Mouse (Mus musculus) stomach, embryonic 16.5 days (tissue): Measurements from ENCODE around the gene Gm527. TPM values are rescaled to one million over a fixed set of nuclear protein-coding genes. Genes with fewer than 3 reads are reported as not detected.
A peak's percentile ranks its signal among the peaks of the same experiment; 100 is the strongest.

Experiments used
- ATAC-seq: fragments of 200-750 bp; cut with Nextera tagmentation; 2 replicates; pipeline ENCODE4 v1.8.0; 2017; ENCODE audit warnings: moderate number of reproducible peaks, moderate TSS enrichment; ENCODE audit not compliant: insufficient read depth, low FRiP score
- H3K27ac ChIP-seq: fragments of 300-500 bp; sonication (generic); 2 replicates; pipeline ENCODE4 v1.5.1; 2014; ENCODE audit warnings: low read length
- H3K27me3 ChIP-seq: fragments of 300-500 bp; sonication (generic); 2 replicates; pipeline ENCODE4 v1.6.1; 2014; ENCODE audit warnings: low read length, control low read depth, mixed read lengths; ENCODE audit not compliant: control insufficient read depth, insufficient read depth
- H3K36me3 ChIP-seq: fragments of 300-500 bp; sonication (generic); 2 replicates; pipeline ENCODE4 v1.6.1; 2014; ENCODE audit warnings: low read length; ENCODE audit not compliant: control insufficient read depth, insufficient read depth
- H3K4me1 ChIP-seq: fragments of 300-500 bp; sonication (generic); 2 replicates; pipeline ENCODE4 v1.6.1; 2014; ENCODE audit warnings: low read length, control low read depth, mixed read lengths; ENCODE audit not compliant: control insufficient read depth, insufficient read depth
- H3K4me2 ChIP-seq: fragments of 300-500 bp; sonication (generic); 2 replicates; pipeline ENCODE4 v1.6.1; 2014; ENCODE audit warnings: low read depth, low read length, mixed read lengths
- H3K4me3 ChIP-seq: fragments of 300-500 bp; sonication (generic); replicated peaks from 2 replicates; pipeline ENCODE4 v1.5.1; 2014; ENCODE audit warnings: mild to moderate bottlenecking, low read length
- H3K9ac ChIP-seq: fragments of 300-500 bp; sonication (generic); 2 replicates; pipeline ENCODE4 v1.6.1; 2014; ENCODE audit warnings: low read length
- H3K9me3 ChIP-seq: fragments of 300-500 bp; sonication (generic); replicated peaks from 2 replicates; pipeline ENCODE4 v1.6.1; 2016; ENCODE audit warnings: low read length, control low read depth; ENCODE audit not compliant: control insufficient read depth
- WGBS: fragments of 180-500 bp; shearing (Covaris S2); extraction: QIAGEN DNeasy Blood & Tissue Kit; methylation state at CpG from one replicate; pipeline ENCODE4 v1.1.7; 2014; 5-methylcytosine and 5-hydroxymethylcytosine counted together
- polyA plus RNA-seq: library from polyadenylated mRNA; unstranded; fragments of >200 nt; fragmentation: Nextera tagmentation; extraction: Ambion mirVana; gene quantifications from 2 replicates; pipeline ENCODE4 v1.2.1, GENCODE M21; 2015

Gene Gm527
- polyA plus RNA-seq, 1 experiment from 2014 or later = 0.93 TPM

DNA sequence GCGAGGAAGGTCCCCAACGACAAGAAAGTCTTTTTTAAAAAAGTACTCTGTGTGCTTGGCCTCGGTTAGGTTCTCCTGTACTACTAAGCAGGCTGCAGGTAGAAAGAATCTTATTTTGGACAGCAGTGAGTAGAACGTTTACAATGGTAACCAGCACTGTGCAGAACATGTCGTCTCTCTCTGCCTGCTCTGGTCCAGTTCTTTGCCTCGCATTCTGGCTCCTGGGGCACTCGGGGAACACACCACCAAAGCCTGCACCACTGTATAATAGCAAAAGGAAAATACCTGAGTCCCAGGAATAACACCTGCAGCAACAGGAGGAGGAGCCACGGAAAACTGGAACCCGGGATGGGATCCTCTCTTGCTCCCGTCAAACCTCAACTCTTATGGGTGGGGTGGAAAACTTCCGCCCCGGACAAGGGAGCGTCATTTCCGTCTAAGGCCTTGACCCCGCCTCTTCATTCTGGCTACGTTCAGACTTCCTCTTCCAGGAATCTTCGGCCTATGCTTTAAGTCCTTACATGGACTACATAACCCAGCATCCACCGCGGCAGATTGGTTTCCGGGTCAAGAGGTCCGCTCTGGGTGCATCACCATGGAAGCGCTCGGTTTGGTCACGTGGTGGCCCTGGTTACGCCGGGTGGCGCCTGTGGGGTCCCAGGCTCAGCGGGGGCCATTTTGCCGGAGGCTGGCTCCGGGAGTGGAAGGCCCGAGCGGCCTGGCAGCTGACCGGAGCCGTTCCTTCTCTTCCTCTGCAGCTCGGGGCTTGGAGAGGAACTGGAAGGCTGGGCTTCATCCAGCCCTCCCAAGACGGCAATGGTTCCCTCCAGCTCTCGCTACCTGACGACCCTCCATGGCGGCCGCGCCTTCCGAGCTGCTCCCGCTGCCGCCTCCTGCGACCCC lies 47.7 kb downstream of the Gm527 start, which contains the start of the genes Klhl28 and Togaram1:
TSS of gene Klhl28 (minus strand) at position 411 of the 903 bp plus-strand sequence.
TSS of gene Togaram1 (plus strand) at position 681 of the 903 bp plus-strand sequence.
- Histone ChIP-seq H3K36me3 (no peaks in the 10 kb centered on the region), H3K9ac (peak within 1 kb of the TSS; percentile 94), H3K27me3 (no peaks in the 10 kb centered on the region), H3K4me1 (peaks cover 17% of the 10 kb centered on the region), H3K27ac (peak within 1 kb of the TSS; percentile 93), H3K4me2 (peak within 1 kb of the TSS; percentile 99), H3K9me3 (no peaks in the 10 kb centered on the region), H3K4me3 (peak within 1 kb of the TSS; percentile 98)
- ATAC-seq = peak; percentile 99
- WGBS = under 1% methylated on average over 45 of the region's 45 CpGs

- 0 out of 2 replicates have a peak, but pooled peaks have one; percentile 2 for ATAC-seq
- peak overlapping the region; percentile 98 for H3K4me3 ChIP-seq
- H3K9me3 ChIP-seq = no peaks in the 10 kb centered on the region
Measured at GRCm38 (mm10) chr12:64966101-64966631, 48.5 kb downstream of the Gm527 start.

DNA sequence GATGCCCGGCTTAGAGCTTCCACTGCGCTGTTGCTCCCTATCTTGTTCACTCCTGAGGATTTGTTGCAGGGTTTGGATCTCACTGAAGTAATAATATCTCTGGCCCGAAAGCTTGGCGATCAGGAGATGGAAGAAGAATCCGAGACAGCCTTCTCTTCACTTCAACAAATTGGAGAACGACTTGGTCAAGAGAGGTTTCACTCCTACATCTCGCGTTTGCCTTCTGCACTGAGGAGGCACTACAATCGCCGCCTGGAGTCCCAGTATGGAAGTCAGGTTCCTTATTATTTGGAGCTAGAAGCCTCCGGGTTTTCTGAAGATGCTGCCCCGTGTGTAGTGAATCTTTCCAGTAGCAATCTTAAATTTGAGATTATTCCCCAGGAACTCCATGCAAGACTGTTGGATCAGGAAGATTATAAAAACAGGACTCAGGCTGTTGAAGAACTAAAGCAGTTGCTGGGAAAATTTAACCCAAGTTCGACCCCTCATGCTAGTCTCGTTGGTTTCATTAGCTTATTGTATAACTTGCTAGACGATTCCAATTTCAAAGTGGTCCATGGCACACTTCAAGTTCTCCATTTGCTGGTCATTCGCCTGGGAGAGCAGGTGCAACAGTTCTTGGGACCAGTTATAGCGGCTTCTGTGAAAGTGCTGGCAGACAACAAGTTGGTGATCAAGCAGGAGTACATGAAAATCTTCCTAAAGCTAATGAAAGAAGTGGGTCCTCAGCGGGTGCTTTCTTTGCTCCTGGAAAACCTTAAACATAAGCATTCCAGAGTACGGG lies 49.1 kb downstream of the Gm527 start:
- H3K36me3 ChIP-seq = no peaks in the 10 kb centered on the region
- peaks cover 27% of the 10 kb centered on the region for H3K4me1 ChIP-seq
- H3K27me3 ChIP-seq = no peaks in the 10 kb centered on the region
- peak overlapping the region; percentile 94 for H3K9ac ChIP-seq
- 2% methylated on average over 19 of the region's 19 CpGs for WGBS
- H3K4me2 ChIP-seq = peak overlapping the region; percentile 99
- H3K27ac ChIP-seq = peak overlapping the region; percentile 93
- H3K4me3 ChIP-seq = peak overlapping the region; percentile 98
- no peaks in the 10 kb centered on the region for H3K9me3 ChIP-seq
- ATAC-seq = no peak

More at GRCm38 (mm10) chr12:64966101-64966631, 48.5 kb downstream of the Gm527 start:
- Histone ChIP-seq H3K4me1 (peaks cover 24% of the 10 kb centered on the region), H3K9ac (peak overlapping the region; percentile 94), H3K36me3 (no peaks in the 10 kb centered on the region), H3K4me2 (peak overlapping the region; percentile 99), H3K27ac (peak overlapping the region; percentile 93), H3K27me3 (no peaks in the 10 kb centered on the region)
- WGBS = under 1% methylated on average over 44 of the region's 44 CpGs

- no peaks in the 10 kb centered on the region for H3K9me3 ChIP-seq
- H3K4me1 ChIP-seq = peaks cover 27% of the 10 kb centered on the region
- H3K4me3 ChIP-seq = peak overlapping the region; percentile 98
- peak overlapping the region; percentile 94 for H3K9ac ChIP-seq
- under 1% methylated on average over 9 of the region's 9 CpGs for WGBS
- H3K27ac ChIP-seq = no peak overlapping the region
- H3K27me3 ChIP-seq = no peaks in the 10 kb centered on the region
- H3K36me3 ChIP-seq = no peaks in the 10 kb centered on the region
- H3K4me2 ChIP-seq = peak overlapping the region; percentile 99
- ATAC-seq = no peak
Measured at GRCm38 (mm10) chr12:64967470-64967869, 49.8 kb downstream of the Gm527 start.

DNA sequence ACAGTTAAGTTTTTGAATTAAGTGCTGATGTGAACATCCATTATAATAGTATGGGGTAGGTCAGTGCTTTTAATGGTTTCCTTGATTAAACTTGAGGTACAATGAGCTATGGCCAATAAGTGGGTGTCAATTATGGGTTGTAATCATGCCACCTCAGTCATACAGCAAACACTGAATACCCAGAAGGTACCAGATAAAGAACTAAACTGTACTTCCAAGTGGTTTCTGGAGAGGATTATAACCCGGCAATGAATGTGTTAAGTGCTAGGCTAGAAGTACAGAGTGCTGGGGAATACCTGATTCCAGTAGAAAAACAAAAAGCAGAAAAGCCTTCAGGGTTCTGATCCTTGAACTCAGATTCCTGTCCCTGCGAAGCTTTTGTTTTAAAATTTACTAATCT lies 50.4 kb downstream of the Gm527 start:
- ATAC-seq = no peak
- H3K4me3 ChIP-seq = peak overlapping the region; percentile 98
- H3K4me2 ChIP-seq = peak overlapping the region; percentile 99
- H3K9me3 ChIP-seq = no peaks in the 10 kb centered on the region
- no peaks in the 10 kb centered on the region for H3K27me3 ChIP-seq
- peaks cover 27% of the 10 kb centered on the region for H3K4me1 ChIP-seq
- WGBS = 0% methylated on average over 2 of the region's 2 CpGs
- H3K36me3 ChIP-seq = no peaks in the 10 kb centered on the region
- no peak overlapping the region for H3K27ac ChIP-seq
- H3K9ac ChIP-seq = peak overlapping the region; percentile 65

- H3K4me2 ChIP-seq = 0 out of 2 replicates have a peak overlapping the region, but pooled peaks have one; percentile 5
- no peak for ATAC-seq
Measured at GRCm38 (mm10) chr12:64971399-64971798, 53.7 kb downstream of the Gm527 start.

GRCm38 (mm10) chr12:64972063-64972462 lies 54.4 kb downstream of the Gm527 start:
- WGBS = 55% methylated on average over 6 of the region's 6 CpGs
- Histone ChIP-seq H3K27ac (no peak overlapping the region), H3K27me3 (no peaks in the 10 kb centered on the region), H3K9me3 (no peaks in the 10 kb centered on the region), H3K4me3 (no peak overlapping the region), H3K4me1 (peaks cover 20% of the 10 kb centered on the region), H3K36me3 (no peaks in the 10 kb centered on the region), H3K4me2 (no peak overlapping the region), H3K9ac (no peak overlapping the region)
- ATAC-seq = no peak

More at GRCm38 (mm10) chr12:64971399-64971798, 53.7 kb downstream of the Gm527 start:
- no peak overlapping the region for H3K4me3 ChIP-seq
- H3K36me3 ChIP-seq = no peaks in the 10 kb centered on the region
- no peak overlapping the region for H3K9ac ChIP-seq
- no peaks in the 10 kb centered on the region for H3K27me3 ChIP-seq
- H3K9me3 ChIP-seq = no peaks in the 10 kb centered on the region
- H3K4me1 ChIP-seq = peaks cover 22% of the 10 kb centered on the region
- no peak overlapping the region for H3K27ac ChIP-seq
